Mouse (Mus musculus): ENCODE data around the gene Gm43720.

GRCm38 (mm10) chr5:138281798-138282197 is 2.0 kb upstream of the Gm43720 start:
- no peak for TF ChIP-seq CTCF (IDR thresholded peaks at IDR 0.05; ENCODE audit: control insufficient read depth, insufficient read depth, low read length)
- no peak for TF ChIP-seq POLR2A (IDR thresholded peaks at IDR 0.05; ENCODE audit: borderline replicate concordance, control insufficient read depth, low read depth, low read length)

All from bone marrow, adult 2 months (tissue).